8 mouse cellular contexts compared by ENCODE assay signal in genomic region chr8:124314803-124315202, GRCm38 (mm10).
A peak's percentile ranks its signal among the peaks of the same experiment; 100 is the strongest.
DNase-seq lines count a peak whose midpoint lies in the region; ATAC-seq lines count a peak whose summit lies in the region.

No protein-coding gene starts in this region.

- H3K4me1 ChIP-seq in kidney, embryonic 16.5 days (ENCODE audit: insufficient read depth, low read length): peaks cover 10% of the 10 kb centered on the region
- H3K4me1 ChIP-seq in hindbrain, embryonic 10.5 days (replicated peaks): peaks cover 59% of the 10 kb centered on the region

- H3K36me3 ChIP-seq in kidney, embryonic 16.5 days (ENCODE audit: insufficient read depth, low read length): no peaks in the 10 kb centered on the region
- H3K36me3 ChIP-seq in hindbrain, embryonic 10.5 days: peaks cover 35% of the 10 kb centered on the region

- H3K9ac ChIP-seq in kidney, embryonic 16.5 days (replicated peaks; ENCODE audit: low read length): 0 out of 2 replicates have a peak overlapping the region, but pooled peaks have one; percentile 25

- H3K4me3 ChIP-seq in kidney, embryonic 16.5 days (ENCODE audit: low read length): no peak overlapping the region
- no peak overlapping the region for H3K4me3 ChIP-seq in hindbrain, embryonic 10.5 days

- no peaks in the 10 kb centered on the region for H3K27me3 ChIP-seq in kidney, embryonic 16.5 days (ENCODE audit: insufficient read depth, low read length)
- no peaks in the 10 kb centered on the region for H3K27me3 ChIP-seq in hindbrain, embryonic 10.5 days (ENCODE audit: insufficient read depth, poor library complexity, severe bottlenecking)

- no peak for DNase-seq in kidney, adult 8-10 months
- DNase-seq in WW6 (ENCODE audit: low read depth, low spot score): peak; percentile 28
- peak; percentile 52 for DNase-seq in hindbrain, embryonic 10.5 days (ENCODE audit: low spot score)
- DNase-seq in lung, postnatal 25 days (ENCODE audit: low spot score): peak; percentile 28
- peak; percentile 51 for DNase-seq in thymus, postnatal 25 days

- no peak for ATAC-seq in kidney, embryonic 16.5 days (ENCODE audit: low FRiP score, low TSS enrichment)
- no peak for ATAC-seq in granulocyte monocyte progenitor cell, adult 5-6 weeks (replicated peaks; ENCODE audit: poor library complexity, severe bottlenecking)
- no peak for ATAC-seq in megakaryocyte progenitor cell, adult 5-6 weeks (replicated peaks; ENCODE audit: poor library complexity)

- H3K4me2 ChIP-seq in kidney, embryonic 16.5 days (replicated peaks; ENCODE audit: low read depth, low read length): no peak overlapping the region

- no peak overlapping the region for H3K27ac ChIP-seq in kidney, embryonic 16.5 days (ENCODE audit: low read length)
- H3K27ac ChIP-seq in hindbrain, embryonic 10.5 days: peak overlapping the region; percentile 79

- WGBS in kidney, embryonic 16.5 days: 66% methylated on average over 10 of the region's 10 CpGs
- WGBS in hindbrain, embryonic 10.5 days: 43% methylated on average over 10 of the region's 10 CpGs

- H3K9me3 ChIP-seq in kidney, embryonic 16.5 days (ENCODE audit: low read length): no peaks in the 10 kb centered on the region
- H3K9me3 ChIP-seq in hindbrain, embryonic 10.5 days: no peaks in the 10 kb centered on the region

Comparison
In these comparisons a context has a peak if more than half of its experiments do, and no peak if none do; other contexts are left out.
1. DNase-seq: peak in WW6 (single experiment), hindbrain, embryonic 10.5 days (single experiment), lung, postnatal 25 days (single experiment) and thymus, postnatal 25 days (single experiment); none in kidney, adult 8-10 months (0 of 2).